Mouse (Mus musculus): Measurements from ENCODE around the gene Cdkn2d. TPM values are rescaled to one million over a fixed set of nuclear protein-coding genes. Genes with fewer than 3 reads are reported as not detected.
"Not testable (repeated sequence)": the region's sequence is repeated elsewhere in the genome, so short reads cannot be mapped to it uniquely, and the experiment has no call there.

The Cdkn2d gene
- polyA plus RNA-seq, 1 experiment from 2014 or later = 71.9 TPM

DNA sequence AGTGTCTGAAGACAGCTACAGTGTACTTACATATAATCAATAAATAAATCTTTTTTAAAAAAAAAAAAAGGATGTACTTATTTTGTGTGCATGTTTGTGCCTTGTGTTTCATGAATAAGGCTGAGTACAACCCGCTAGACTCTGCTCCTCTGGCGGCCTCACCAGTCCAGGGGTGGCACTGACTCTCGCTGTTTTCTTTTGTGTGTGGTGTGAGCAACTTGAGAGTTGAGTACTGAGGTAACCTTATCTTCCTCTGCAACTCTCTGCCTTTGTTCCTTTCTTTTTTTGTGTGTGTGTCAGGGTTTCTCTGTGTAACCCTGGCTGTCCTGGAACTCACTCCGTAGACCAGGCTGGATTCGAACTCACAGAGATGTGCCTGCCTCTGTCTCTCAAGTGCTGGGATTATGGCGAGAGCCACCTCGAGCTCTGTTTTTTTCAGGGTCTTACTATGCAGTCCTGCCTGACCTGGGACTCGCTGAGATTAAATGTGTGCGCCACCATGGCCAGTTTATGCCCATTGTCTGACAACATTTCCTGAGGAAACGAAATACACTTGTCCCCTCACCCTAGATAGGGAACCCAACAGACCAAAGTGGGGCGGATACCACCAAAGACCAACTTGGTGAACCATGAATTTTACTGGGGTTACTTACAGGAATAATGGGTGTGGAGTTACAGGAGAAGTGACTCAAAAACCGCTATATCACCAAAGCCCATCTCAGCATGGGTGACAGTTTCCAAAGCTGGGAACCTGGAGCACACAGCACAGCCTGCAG, 40.3 kb upstream of the Cdkn2d start:
- H3K36me3 ChIP-seq (ENCODE audit: control insufficient read depth, insufficient read depth, low read length) = no peaks in the 10 kb centered on the region
- H3K9me3 ChIP-seq (ENCODE audit: control insufficient read depth, low read length) = no peaks in the 10 kb centered on the region
- H3K9ac ChIP-seq (ENCODE audit: low read length) = no peak overlapping the region
- H3K27me3 ChIP-seq (ENCODE audit: control insufficient read depth, insufficient read depth, low read length) = no peaks in the 10 kb centered on the region
- WGBS = 87% methylated on average over 12 of the region's 12 CpGs
- no peak overlapping the region for H3K4me3 ChIP-seq (ENCODE audit: low read depth, low read length)
- no peak overlapping the region for H3K4me2 ChIP-seq
- no peak for ATAC-seq (ENCODE audit: low FRiP score)
- no peaks in the 10 kb centered on the region; the same call in 1 of the 2 replicates for H3K4me1 ChIP-seq (ENCODE audit: control insufficient read depth, insufficient read depth, low read length)
- no peak overlapping the region for H3K27ac ChIP-seq (ENCODE audit: low read depth, low read length)
- DNase-seq (ENCODE audit: low spot score, missing footprints) = no peak

DNA sequence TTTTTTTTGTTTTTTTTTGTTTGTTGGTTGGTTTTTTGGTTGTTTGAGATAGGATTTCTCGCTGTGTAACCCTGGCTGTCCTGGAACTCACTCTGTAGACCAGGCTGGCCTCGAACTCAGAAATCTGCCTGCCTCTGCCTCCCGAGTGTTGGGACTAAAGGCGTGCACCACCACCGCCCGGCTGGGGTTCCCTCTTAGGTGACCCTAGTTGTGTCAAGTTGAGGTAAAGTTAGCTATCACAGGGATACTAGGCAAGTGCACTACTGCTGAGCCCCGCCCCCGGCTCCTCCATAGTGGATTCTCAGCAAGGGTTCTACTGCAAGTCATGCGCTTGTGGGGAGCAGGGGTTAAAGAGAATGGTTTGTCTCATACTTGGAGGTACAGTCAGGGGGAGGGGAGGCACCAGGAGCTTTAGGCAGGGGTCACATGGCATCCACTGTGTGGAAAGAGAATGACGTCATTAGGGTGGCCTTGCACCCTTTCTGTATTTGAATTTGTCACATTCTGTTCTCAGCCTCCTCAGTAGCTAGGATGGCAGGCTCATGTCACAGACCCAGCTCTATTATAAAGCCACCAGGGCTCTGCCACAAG, 38.6 kb upstream of the Cdkn2d start:
- no peak for ATAC-seq (ENCODE audit: low FRiP score)
- no peak overlapping the region for H3K9ac ChIP-seq (ENCODE audit: low read length)
- 91% methylated on average over 10 of the region's 10 CpGs for WGBS
- no peak overlapping the region for H3K27ac ChIP-seq (ENCODE audit: low read depth, low read length)
- no peak for DNase-seq (ENCODE audit: low spot score, missing footprints)
- H3K9me3 ChIP-seq (ENCODE audit: control insufficient read depth, low read length) = no peaks in the 10 kb centered on the region
- peaks cover 2% of the 10 kb centered on the region; the same call in 1 of the 2 replicates for H3K36me3 ChIP-seq (ENCODE audit: control insufficient read depth, insufficient read depth, low read length)
- no peak overlapping the region for H3K4me2 ChIP-seq
- H3K4me3 ChIP-seq (ENCODE audit: low read depth, low read length) = no peak overlapping the region
- no peaks in the 10 kb centered on the region for H3K27me3 ChIP-seq (ENCODE audit: control insufficient read depth, insufficient read depth, low read length)
- H3K4me1 ChIP-seq (ENCODE audit: control insufficient read depth, insufficient read depth, low read length) = no peaks in the 10 kb centered on the region; the same call in 1 of the 2 replicates

DNA sequence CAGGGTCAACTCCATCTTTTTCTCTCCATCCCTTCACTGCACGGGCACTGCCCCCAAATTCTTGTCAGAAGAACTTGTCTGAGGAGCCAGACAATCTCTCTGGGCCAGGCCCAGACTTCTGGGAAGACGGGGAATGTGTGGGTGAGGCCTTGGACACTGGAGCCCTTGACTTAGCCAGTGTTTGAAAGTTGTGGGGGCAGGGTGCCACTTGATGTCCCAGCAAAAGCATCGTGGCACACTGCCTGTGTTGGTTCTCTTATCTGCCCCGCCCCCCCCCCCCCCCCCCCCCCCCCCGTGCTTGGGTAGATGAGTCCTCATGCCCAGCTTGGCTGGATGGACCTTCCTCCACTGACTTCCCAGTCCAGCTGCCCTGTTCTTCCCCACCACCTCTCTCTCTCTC, 37.8 kb upstream of the Cdkn2d start:
- peaks cover 3% of the 10 kb centered on the region; the same call in 1 of the 2 replicates for H3K36me3 ChIP-seq (ENCODE audit: control insufficient read depth, insufficient read depth, low read length)

DNA sequence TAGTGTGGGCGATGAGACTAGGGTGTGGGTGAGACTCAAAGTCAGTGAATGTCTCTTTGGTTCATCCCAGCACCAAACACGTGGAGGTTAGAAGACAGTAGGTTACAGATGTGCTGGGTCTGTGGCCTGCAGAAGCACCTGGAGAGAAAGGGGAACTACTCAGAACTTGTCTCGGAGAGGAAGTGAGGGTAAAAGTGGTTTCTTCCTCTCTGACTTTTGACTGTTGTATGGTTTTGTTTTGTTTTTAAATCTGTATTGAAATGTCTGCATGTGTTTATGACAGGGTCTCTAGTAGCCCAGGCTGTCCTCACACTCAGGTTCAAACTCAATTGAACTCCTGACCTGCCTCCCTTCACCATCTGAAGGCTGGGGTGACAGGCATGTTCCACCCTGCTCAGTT, 36.8 kb upstream of the Cdkn2d start:
- Histone ChIP-seq H3K9me3 (ENCODE audit: control insufficient read depth, low read length) (no peaks in the 10 kb centered on the region), H3K4me2 (no peak overlapping the region), H3K27ac (ENCODE audit: low read depth, low read length) (no peak overlapping the region), H3K27me3 (ENCODE audit: control insufficient read depth, insufficient read depth, low read length) (no peaks in the 10 kb centered on the region), H3K36me3 (ENCODE audit: control insufficient read depth, insufficient read depth, low read length) (peaks cover 3% of the 10 kb centered on the region; the same call in 1 of the 2 replicates), H3K4me3 (ENCODE audit: low read depth, low read length) (no peak overlapping the region), H3K9ac (ENCODE audit: low read length) (no peak overlapping the region), H3K4me1 (ENCODE audit: control insufficient read depth, insufficient read depth, low read length) (no peaks in the 10 kb centered on the region; the same call in 1 of the 2 replicates)
- ATAC-seq (ENCODE audit: low FRiP score) = no peak
- DNase-seq (ENCODE audit: low spot score, missing footprints) = no peak
- 84% methylated on average over 3 of the region's 3 CpGs for WGBS

More for the DNA sequence above, 37.8 kb upstream of the Cdkn2d start:
- Histone ChIP-seq H3K4me3 (ENCODE audit: low read depth, low read length) (no peak overlapping the region), H3K27me3 (ENCODE audit: control insufficient read depth, insufficient read depth, low read length) (no peaks in the 10 kb centered on the region), H3K4me2 (no peak overlapping the region), H3K27ac (ENCODE audit: low read depth, low read length) (no peak overlapping the region), H3K4me1 (ENCODE audit: control insufficient read depth, insufficient read depth, low read length) (no peaks in the 10 kb centered on the region; the same call in 1 of the 2 replicates), H3K9me3 (ENCODE audit: control insufficient read depth, low read length) (no peaks in the 10 kb centered on the region), H3K9ac (ENCODE audit: low read length) (no peak overlapping the region)
- ATAC-seq (ENCODE audit: low FRiP score) (no peak), DNase-seq (ENCODE audit: low spot score, missing footprints) (no peak)
- 56% methylated on average over 4 of the region's 5 CpGs for WGBS

DNA sequence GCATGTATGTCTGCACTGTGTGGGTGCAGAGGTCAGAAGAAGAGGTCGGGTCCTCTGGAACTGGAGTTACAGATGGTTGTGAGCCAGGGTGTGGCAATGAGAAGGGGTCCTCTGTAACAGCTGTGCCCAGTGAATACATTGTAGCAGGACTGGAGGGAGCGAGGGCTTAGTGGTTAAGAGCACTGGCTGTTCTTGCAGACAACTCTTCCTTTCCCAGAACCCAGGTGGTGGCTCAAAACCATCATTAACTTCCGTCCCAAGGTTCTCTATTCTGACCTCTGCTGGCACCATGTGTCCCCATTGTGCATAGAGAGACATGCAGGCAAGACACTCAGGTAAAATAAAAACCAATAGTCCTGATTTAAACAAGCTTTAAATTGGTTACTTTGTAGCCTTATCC, 36.4 kb upstream of the Cdkn2d start:
- Histone ChIP-seq H3K27me3 (ENCODE audit: control insufficient read depth, insufficient read depth, low read length) (no peaks in the 10 kb centered on the region), H3K27ac (ENCODE audit: low read depth, low read length) (no peak overlapping the region), H3K36me3 (ENCODE audit: control insufficient read depth, insufficient read depth, low read length) (peaks cover 3% of the 10 kb centered on the region; the same call in 1 of the 2 replicates), H3K4me1 (ENCODE audit: control insufficient read depth, insufficient read depth, low read length) (no peaks in the 10 kb centered on the region; the same call in 1 of the 2 replicates), H3K9me3 (ENCODE audit: control insufficient read depth, low read length) (no peaks in the 10 kb centered on the region), H3K9ac (ENCODE audit: low read length) (no peak overlapping the region), H3K4me3 (ENCODE audit: low read depth, low read length) (no peak overlapping the region), H3K4me2 (no peak overlapping the region)
- no peak for DNase-seq (ENCODE audit: low spot score, missing footprints)
- ATAC-seq (ENCODE audit: low FRiP score) = no peak
- 74% methylated on average over 3 of the region's 3 CpGs for WGBS

DNA sequence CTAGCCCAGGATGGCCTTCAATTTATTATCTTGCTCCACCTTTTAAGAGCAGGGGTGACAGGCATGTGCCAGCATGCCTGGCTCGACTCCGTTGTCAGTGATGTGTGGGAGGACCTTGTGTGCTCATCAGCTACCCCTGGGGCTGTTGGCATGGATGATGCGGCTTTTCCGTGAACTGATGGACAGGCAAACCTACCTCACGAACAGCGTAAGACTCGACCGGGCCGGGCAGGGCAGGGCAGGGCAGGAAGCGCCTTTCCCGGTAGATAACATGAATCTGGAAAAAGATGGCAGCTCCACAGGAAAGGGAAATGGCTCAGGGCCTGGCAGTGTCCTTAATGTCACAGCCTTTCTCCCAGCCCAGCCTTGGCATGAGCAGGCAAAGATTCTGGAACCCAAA, 33.1 kb upstream of the Cdkn2d start:
- ATAC-seq (ENCODE audit: low FRiP score) (no peak), DNase-seq (ENCODE audit: low spot score, missing footprints) (no peak)
- Histone ChIP-seq H3K9me3 (ENCODE audit: control insufficient read depth, low read length) (no peaks in the 10 kb centered on the region), H3K4me2 (no peak overlapping the region), H3K9ac (ENCODE audit: low read length) (no peak overlapping the region), H3K36me3 (ENCODE audit: control insufficient read depth, insufficient read depth, low read length) (peaks cover 3% of the 10 kb centered on the region; the same call in 1 of the 2 replicates), H3K27ac (ENCODE audit: low read depth, low read length) (no peak overlapping the region), H3K27me3 (ENCODE audit: control insufficient read depth, insufficient read depth, low read length) (no peaks in the 10 kb centered on the region), H3K4me1 (ENCODE audit: control insufficient read depth, insufficient read depth, low read length) (peaks cover 11% of the 10 kb centered on the region), H3K4me3 (ENCODE audit: low read depth, low read length) (no peak overlapping the region)
- 89% methylated on average over 11 of the region's 11 CpGs for WGBS

DNA sequence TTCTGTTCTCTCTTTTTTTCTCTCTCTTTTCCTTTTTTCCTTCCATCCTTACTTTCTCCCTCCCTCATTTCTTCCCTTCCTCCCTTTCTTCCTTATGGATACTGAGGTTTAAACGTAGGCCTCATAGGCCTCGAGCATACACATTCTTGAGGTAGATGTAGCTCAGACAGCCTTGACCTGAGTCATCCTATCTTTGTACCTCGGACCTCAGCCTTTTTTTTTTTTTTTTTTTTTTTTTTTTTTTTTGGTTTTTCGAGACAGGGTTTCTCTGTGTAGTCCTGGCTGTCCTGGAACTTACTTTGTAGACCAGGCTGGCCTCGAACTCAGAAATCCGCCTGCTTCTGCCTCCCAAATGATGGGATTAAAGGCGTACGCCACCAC, 31.7 kb upstream of the Cdkn2d start:
- 92% methylated on average over 8 of the region's 8 CpGs for WGBS
- peaks cover 11% of the 10 kb centered on the region for H3K4me1 ChIP-seq (ENCODE audit: control insufficient read depth, insufficient read depth, low read length)
- H3K4me3 ChIP-seq (ENCODE audit: low read depth, low read length); H3K9ac ChIP-seq (ENCODE audit: low read length); H3K27me3 ChIP-seq (ENCODE audit: control insufficient read depth, insufficient read depth, low read length); H3K27ac ChIP-seq (ENCODE audit: low read depth, low read length); DNase-seq (ENCODE audit: low spot score, missing footprints); H3K36me3 ChIP-seq (ENCODE audit: control insufficient read depth, insufficient read depth, low read length); H3K4me2 ChIP-seq; H3K9me3 ChIP-seq (ENCODE audit: control insufficient read depth, low read length); ATAC-seq (ENCODE audit: low FRiP score): not testable (repeated sequence)

DNA sequence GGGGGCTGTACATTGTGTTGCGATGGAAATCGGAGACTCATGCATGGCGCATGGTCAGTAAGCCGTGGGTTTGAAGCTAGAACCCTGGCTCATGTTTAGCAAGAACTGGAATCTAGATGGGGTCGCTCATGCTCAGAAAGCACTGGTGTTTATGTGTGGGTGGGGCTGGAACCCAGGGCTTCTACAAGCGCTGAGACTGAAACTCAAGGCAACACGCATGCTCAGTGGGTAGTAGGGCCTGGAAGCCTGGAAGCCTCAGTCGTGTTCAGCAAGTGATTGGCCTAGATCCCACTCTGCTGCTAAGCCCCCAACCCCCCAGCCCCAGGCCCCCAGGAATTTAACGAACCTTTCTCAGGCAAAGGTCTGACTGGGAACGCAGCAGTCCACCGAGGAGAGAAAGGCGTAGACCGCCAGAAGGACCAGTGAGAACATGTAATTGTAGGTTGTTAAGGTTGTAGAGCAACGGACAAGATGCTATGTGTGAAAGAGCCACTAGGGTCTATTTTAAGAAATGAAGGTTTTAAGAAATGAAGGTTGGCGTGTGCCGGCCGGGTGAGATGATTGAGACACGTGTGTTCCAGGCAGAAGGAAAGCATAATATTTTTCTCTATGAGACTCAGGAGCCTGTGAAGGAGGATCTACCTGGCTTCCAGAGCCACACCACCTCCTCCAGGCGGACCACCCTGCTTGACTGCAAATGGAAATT, 31.2 kb upstream of the Cdkn2d start:
- no peak overlapping the region for H3K9ac ChIP-seq (ENCODE audit: low read length)
- 89% methylated on average over 19 of the region's 19 CpGs for WGBS

DNA sequence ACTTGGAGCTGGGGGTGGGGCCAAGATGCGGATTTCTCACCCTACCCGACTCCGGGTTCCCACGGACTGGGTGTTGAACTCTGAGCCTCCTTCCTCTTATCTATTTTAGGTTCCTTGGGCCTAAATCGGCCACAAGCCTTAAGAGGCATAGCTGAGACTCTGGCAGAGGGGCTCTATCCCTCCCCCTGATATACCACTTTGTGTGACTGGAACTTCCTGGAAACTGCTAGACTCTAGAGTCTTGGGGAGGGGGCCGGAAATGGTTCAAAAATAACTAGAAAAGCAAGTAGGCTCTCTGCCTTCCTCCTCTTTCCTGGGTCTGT, 30.3 kb upstream of the Cdkn2d start:
- H3K4me1 ChIP-seq (ENCODE audit: control insufficient read depth, insufficient read depth, low read length) = peaks cover 11% of the 10 kb centered on the region
- H3K4me3 ChIP-seq (ENCODE audit: low read depth, low read length) = peak overlapping the region; percentile 66
- peaks cover 3% of the 10 kb centered on the region; the same call in 1 of the 2 replicates for H3K36me3 ChIP-seq (ENCODE audit: control insufficient read depth, insufficient read depth, low read length)
- peak overlapping the region; percentile 81 for H3K9ac ChIP-seq (ENCODE audit: low read length)
- ATAC-seq (ENCODE audit: low FRiP score) (no peak), DNase-seq (ENCODE audit: low spot score, missing footprints) (no peak)
- H3K4me2 ChIP-seq = peak overlapping the region; percentile 96
- H3K9me3 ChIP-seq (ENCODE audit: control insufficient read depth, low read length) = no peaks in the 10 kb centered on the region
- WGBS = 18% methylated on average over 6 of the region's 6 CpGs
- no peaks in the 10 kb centered on the region for H3K27me3 ChIP-seq (ENCODE audit: control insufficient read depth, insufficient read depth, low read length)
- H3K27ac ChIP-seq (ENCODE audit: low read depth, low read length) = no peak overlapping the region

More for the DNA sequence above, 31.2 kb upstream of the Cdkn2d start:
- Histone ChIP-seq H3K27ac (ENCODE audit: low read depth, low read length) (no peak overlapping the region), H3K4me2 (peak overlapping the region; percentile 96; the same call in 1 of the 2 replicates), H3K9me3 (ENCODE audit: control insufficient read depth, low read length) (no peaks in the 10 kb centered on the region), H3K4me1 (ENCODE audit: control insufficient read depth, insufficient read depth, low read length) (peaks cover 11% of the 10 kb centered on the region), H3K27me3 (ENCODE audit: control insufficient read depth, insufficient read depth, low read length) (no peaks in the 10 kb centered on the region), H3K36me3 (ENCODE audit: control insufficient read depth, insufficient read depth, low read length) (peaks cover 3% of the 10 kb centered on the region; the same call in 1 of the 2 replicates), H3K4me3 (ENCODE audit: low read depth, low read length) (no peak overlapping the region)
- no peak for ATAC-seq (ENCODE audit: low FRiP score)
- DNase-seq (ENCODE audit: low spot score, missing footprints) = no peak
